Mouse (Mus musculus): Measurements from ENCODE around the gene B4galt3. TPM values are rescaled to one million over a fixed set of nuclear protein-coding genes. Genes with fewer than 3 reads are reported as not detected.

B4galt3 gene
- polyA plus RNA-seq, 1 experiment: 72.0 TPM

GRCm38 (mm10) chr1:171227879-171228278, 42.2 kb upstream of the B4galt3 start:
- Histone ChIP-seq H3K4me3 (replicated peaks; ENCODE audit: extremely low read depth, low read depth, low read length) (no peak overlapping the region), H3K4me1 (ENCODE audit: control insufficient read depth, insufficient read depth, low read length) (no peaks in the 10 kb centered on the region)
- TF ChIP-seq CTCF (IDR thresholded peaks at IDR 0.05; ENCODE audit: insufficient read depth, low read length) (no peak), POLR2A (IDR thresholded peaks at IDR 0.05; ENCODE audit: borderline replicate concordance, extremely low read depth, low read depth, low read length) (no peak)
- 95% methylated on average over 1 of the region's 1 CpGs for WGBS
- no peak for DNase-seq

GRCm38 (mm10) chr1:171229750-171230149, 40.4 kb upstream of the B4galt3 start:
- no peak for TF ChIP-seq CTCF (IDR thresholded peaks at IDR 0.05; ENCODE audit: insufficient read depth, low read length)
- no peak for TF ChIP-seq POLR2A (IDR thresholded peaks at IDR 0.05; ENCODE audit: borderline replicate concordance, extremely low read depth, low read depth, low read length)
- Histone ChIP-seq H3K4me1 (ENCODE audit: control insufficient read depth, insufficient read depth, low read length) (peaks cover 4% of the 10 kb centered on the region; the same call in 1 of the 2 replicates), H3K4me3 (replicated peaks; ENCODE audit: extremely low read depth, low read depth, low read length) (no peak overlapping the region)
- no peak for DNase-seq
- WGBS: 61% methylated on average over 6 of the region's 6 CpGs

- Histone ChIP-seq H3K4me3 (replicated peaks; ENCODE audit: extremely low read depth, low read depth, low read length) (no peak overlapping the region), H3K4me1 (ENCODE audit: control insufficient read depth, insufficient read depth, low read length) (peaks cover 4% of the 10 kb centered on the region; the same call in 1 of the 2 replicates)
- TF ChIP-seq POLR2A (IDR thresholded peaks at IDR 0.05; ENCODE audit: borderline replicate concordance, extremely low read depth, low read depth, low read length) (no peak), CTCF (IDR thresholded peaks at IDR 0.05; ENCODE audit: insufficient read depth, low read length) (no peak)
- 86% methylated on average over 3 of the region's 3 CpGs for WGBS
- DNase-seq: no peak
Observed at GRCm38 (mm10) chr1:171230215-171230614, 39.9 kb upstream of the B4galt3 start.

GRCm38 (mm10) chr1:171231844-171232243, 38.3 kb upstream of the B4galt3 start:
- no peak overlapping the region for H3K4me3 ChIP-seq (replicated peaks; ENCODE audit: extremely low read depth, low read depth, low read length)
- 43% methylated on average over 4 of the region's 4 CpGs for WGBS
- no peak for TF ChIP-seq POLR2A (IDR thresholded peaks at IDR 0.05; ENCODE audit: borderline replicate concordance, extremely low read depth, low read depth, low read length)
- no peak for TF ChIP-seq CTCF (IDR thresholded peaks at IDR 0.05; ENCODE audit: insufficient read depth, low read length)

GRCm38 (mm10) chr1:171232348-171232747, 37.8 kb upstream of the B4galt3 start:
- no peak overlapping the region for H3K4me3 ChIP-seq (replicated peaks; ENCODE audit: extremely low read depth, low read depth, low read length)
- WGBS: 67% methylated on average over 5 of the region's 5 CpGs
- TF ChIP-seq CTCF (IDR thresholded peaks at IDR 0.05; ENCODE audit: insufficient read depth, low read length) (no peak), POLR2A (IDR thresholded peaks at IDR 0.05; ENCODE audit: borderline replicate concordance, extremely low read depth, low read depth, low read length) (no peak)

More at GRCm38 (mm10) chr1:171231844-171232243, 38.3 kb upstream of the B4galt3 start:
- DNase-seq: no peak
- peaks cover 4% of the 10 kb centered on the region; the same call in 1 of the 2 replicates for H3K4me1 ChIP-seq (ENCODE audit: control insufficient read depth, insufficient read depth, low read length)

GRCm38 (mm10) chr1:171232800-171233730, 37.1 kb upstream of the B4galt3 start:
- WGBS: 66% methylated on average over 12 of the region's 12 CpGs
- DNase-seq: no peak
- H3K4me1 ChIP-seq (ENCODE audit: control insufficient read depth, insufficient read depth, low read length): peaks cover 4% of the 10 kb centered on the region; the same call in 1 of the 2 replicates
- no peak for TF ChIP-seq POLR2A (IDR thresholded peaks at IDR 0.05; ENCODE audit: borderline replicate concordance, extremely low read depth, low read depth, low read length)
- no peak for TF ChIP-seq CTCF (IDR thresholded peaks at IDR 0.05; ENCODE audit: insufficient read depth, low read length)
- peak overlapping the region; percentile 49 for H3K4me3 ChIP-seq (replicated peaks; ENCODE audit: extremely low read depth, low read depth, low read length)

More at GRCm38 (mm10) chr1:171232348-171232747, 37.8 kb upstream of the B4galt3 start:
- DNase-seq: no peak
- H3K4me1 ChIP-seq (ENCODE audit: control insufficient read depth, insufficient read depth, low read length): peaks cover 4% of the 10 kb centered on the region; the same call in 1 of the 2 replicates

GRCm38 (mm10) chr1:171234126-171234525, 36.0 kb upstream of the B4galt3 start, which contains the start of gene Fcer1g:
Gene Fcer1g, minus strand, starts transcription at chr1:171234365.
- TF ChIP-seq CTCF (IDR thresholded peaks at IDR 0.05; ENCODE audit: insufficient read depth, low read length) (no peak), POLR2A (IDR thresholded peaks at IDR 0.05; ENCODE audit: borderline replicate concordance, extremely low read depth, low read depth, low read length) (peak; percentile 43; the same call in 1 of the 2 replicates)
- H3K4me1 ChIP-seq (ENCODE audit: control insufficient read depth, insufficient read depth, low read length): peaks cover 4% of the 10 kb centered on the region; the same call in 1 of the 2 replicates
- 71% methylated on average over 14 of the region's 14 CpGs for WGBS
- H3K4me3 ChIP-seq (replicated peaks; ENCODE audit: extremely low read depth, low read depth, low read length): peak within 1 kb of the TSS; percentile 49
- no peak for DNase-seq

- Histone ChIP-seq H3K4me1 (ENCODE audit: control insufficient read depth, insufficient read depth, low read length) (peaks cover 4% of the 10 kb centered on the region; the same call in 1 of the 2 replicates), H3K4me3 (replicated peaks; ENCODE audit: extremely low read depth, low read depth, low read length) (no peak overlapping the region)
- WGBS: 75% methylated on average over 4 of the region's 4 CpGs
- TF ChIP-seq CTCF (IDR thresholded peaks at IDR 0.05; ENCODE audit: insufficient read depth, low read length) (no peak), POLR2A (IDR thresholded peaks at IDR 0.05; ENCODE audit: borderline replicate concordance, extremely low read depth, low read depth, low read length) (no peak)
- DNase-seq: no peak
Observed at GRCm38 (mm10) chr1:171234538-171234937, 35.6 kb upstream of the B4galt3 start.

- H3K4me1 ChIP-seq (ENCODE audit: control insufficient read depth, insufficient read depth, low read length): peaks cover 4% of the 10 kb centered on the region; the same call in 1 of the 2 replicates
- no peak for TF ChIP-seq POLR2A (IDR thresholded peaks at IDR 0.05; ENCODE audit: borderline replicate concordance, extremely low read depth, low read depth, low read length)
- TF ChIP-seq CTCF (IDR thresholded peaks at IDR 0.05; ENCODE audit: insufficient read depth, low read length): no peak
- no peak for DNase-seq
- H3K4me3 ChIP-seq (replicated peaks; ENCODE audit: extremely low read depth, low read depth, low read length): no peak overlapping the region
- 68% methylated on average over 4 of the region's 4 CpGs for WGBS
Observed at GRCm38 (mm10) chr1:171235791-171236190, 34.3 kb upstream of the B4galt3 start.

Measured in lung, adult 2 months (tissue).